Mouse (Mus musculus): ENCODE results near the gene Slc45a3. TPM values are rescaled to one million over a fixed set of nuclear protein-coding genes. Genes with fewer than 3 reads are reported as not detected.

Gene Slc45a3
- polyA plus RNA-seq, 1 experiment from 2014 or later, result 7.5 TPM

- Histone ChIP-seq H3K4me2 (replicated peaks; ENCODE audit: low read depth, low read length) (no peak overlapping the region), H3K36me3 (ENCODE audit: control insufficient read depth, insufficient read depth, low read length) (no peaks in the 10 kb centered on the region), H3K9ac (ENCODE audit: low read depth, low read length) (no peak overlapping the region), H3K4me1 (replicated peaks; ENCODE audit: control insufficient read depth, insufficient read depth, low read length) (peaks cover 37% of the 10 kb centered on the region), H3K4me3 (ENCODE audit: low read depth, low read length) (no peak overlapping the region), H3K9me3 (ENCODE audit: control insufficient read depth, low read length) (no peaks in the 10 kb centered on the region), H3K27ac (ENCODE audit: low read depth, low read length) (no peak overlapping the region), H3K27me3 (ENCODE audit: control insufficient read depth, insufficient read depth, low read length) (no peaks in the 10 kb centered on the region; the same call in 1 of the 2 replicates)
- no peak for DNase-seq (ENCODE audit: low spot score)
- no peak for ATAC-seq (ENCODE audit: low FRiP score)
- 39% methylated on average over 4 of the region's 4 CpGs for WGBS
These were observed 7.1 kb downstream of the Slc45a3 start for GRCm38 (mm10) chr1:131969825-131970224.

- Histone ChIP-seq H3K36me3 (ENCODE audit: control insufficient read depth, insufficient read depth, low read length) (no peaks in the 10 kb centered on the region), H3K4me1 (replicated peaks; ENCODE audit: control insufficient read depth, insufficient read depth, low read length) (peaks cover 37% of the 10 kb centered on the region), H3K9ac (ENCODE audit: low read depth, low read length) (no peak overlapping the region), H3K4me3 (ENCODE audit: low read depth, low read length) (no peak overlapping the region), H3K27ac (ENCODE audit: low read depth, low read length) (peak overlapping the region; percentile 95), H3K9me3 (ENCODE audit: control insufficient read depth, low read length) (no peaks in the 10 kb centered on the region), H3K27me3 (ENCODE audit: control insufficient read depth, insufficient read depth, low read length) (no peaks in the 10 kb centered on the region; the same call in 1 of the 2 replicates), H3K4me2 (replicated peaks; ENCODE audit: low read depth, low read length) (0 out of 2 replicates have a peak overlapping the region, but pooled peaks have one; percentile 11)
- WGBS, result 30% methylated on average over 5 of the region's 5 CpGs
- DNase-seq (ENCODE audit: low spot score), result no peak
- ATAC-seq (ENCODE audit: low FRiP score), result no peak; the same call in 1 of the 2 replicates
These were observed 7.5 kb downstream of the Slc45a3 start for GRCm38 (mm10) chr1:131970322-131970660.

GRCm38 (mm10) chr1:131970661-131971520 lies 8.1 kb downstream of the Slc45a3 start:
- Histone ChIP-seq H3K9ac (ENCODE audit: low read depth, low read length) (peak overlapping the region; percentile 47), H3K27me3 (ENCODE audit: control insufficient read depth, insufficient read depth, low read length) (no peaks in the 10 kb centered on the region; the same call in 1 of the 2 replicates), H3K4me1 (replicated peaks; ENCODE audit: control insufficient read depth, insufficient read depth, low read length) (peaks cover 37% of the 10 kb centered on the region), H3K27ac (ENCODE audit: low read depth, low read length) (peak overlapping the region; percentile 95), H3K4me3 (ENCODE audit: low read depth, low read length) (0 out of 2 replicates have a peak overlapping the region, but pooled peaks have one; percentile 8), H3K9me3 (ENCODE audit: control insufficient read depth, low read length) (no peaks in the 10 kb centered on the region), H3K4me2 (replicated peaks; ENCODE audit: low read depth, low read length) (peak overlapping the region; percentile 20), H3K36me3 (ENCODE audit: control insufficient read depth, insufficient read depth, low read length) (no peaks in the 10 kb centered on the region)
- 4% methylated on average over 16 of the region's 16 CpGs for WGBS
- DNase-seq (ENCODE audit: low spot score) (peak; percentile 80), ATAC-seq (ENCODE audit: low FRiP score) (peak; percentile 87)

GRCm38 (mm10) chr1:131971771-131972497 lies 9.2 kb downstream of the Slc45a3 start:
- 2% methylated on average over 15 of the region's 15 CpGs for WGBS
- H3K27me3 ChIP-seq (ENCODE audit: control insufficient read depth, insufficient read depth, low read length), result no peaks in the 10 kb centered on the region; the same call in 1 of the 2 replicates
- peak overlapping the region; percentile 95 for H3K27ac ChIP-seq (ENCODE audit: low read depth, low read length)
- H3K9me3 ChIP-seq (ENCODE audit: control insufficient read depth, low read length), result no peaks in the 10 kb centered on the region
- H3K4me2 ChIP-seq (replicated peaks; ENCODE audit: low read depth, low read length), result peak overlapping the region; percentile 30
- H3K4me1 ChIP-seq (replicated peaks; ENCODE audit: control insufficient read depth, insufficient read depth, low read length), result peaks cover 37% of the 10 kb centered on the region
- peak; percentile 67 for DNase-seq (ENCODE audit: low spot score)
- H3K36me3 ChIP-seq (ENCODE audit: control insufficient read depth, insufficient read depth, low read length), result no peaks in the 10 kb centered on the region
- H3K4me3 ChIP-seq (ENCODE audit: low read depth, low read length), result no peak overlapping the region
- H3K9ac ChIP-seq (ENCODE audit: low read depth, low read length), result peak overlapping the region; percentile 47
- peak; percentile 81 for ATAC-seq (ENCODE audit: low FRiP score)

GRCm38 (mm10) chr1:131972498-131973334 lies 9.9 kb downstream of the Slc45a3 start:
- no peak overlapping the region for H3K4me3 ChIP-seq (ENCODE audit: low read depth, low read length)
- ATAC-seq (ENCODE audit: low FRiP score) (peak; percentile 1; the same call in 1 of the 2 replicates), DNase-seq (ENCODE audit: low spot score) (peak; percentile 39)
- H3K27ac ChIP-seq (ENCODE audit: low read depth, low read length), result peak overlapping the region; percentile 95
- no peaks in the 10 kb centered on the region for H3K9me3 ChIP-seq (ENCODE audit: control insufficient read depth, low read length)
- H3K9ac ChIP-seq (ENCODE audit: low read depth, low read length), result peak overlapping the region; percentile 47
- WGBS, result 18% methylated on average over 13 of the region's 13 CpGs
- H3K4me2 ChIP-seq (replicated peaks; ENCODE audit: low read depth, low read length), result peak overlapping the region; percentile 30
- no peaks in the 10 kb centered on the region for H3K36me3 ChIP-seq (ENCODE audit: control insufficient read depth, insufficient read depth, low read length)
- no peaks in the 10 kb centered on the region; the same call in 1 of the 2 replicates for H3K27me3 ChIP-seq (ENCODE audit: control insufficient read depth, insufficient read depth, low read length)
- H3K4me1 ChIP-seq (replicated peaks; ENCODE audit: control insufficient read depth, insufficient read depth, low read length), result peaks cover 37% of the 10 kb centered on the region

- Histone ChIP-seq H3K27ac (ENCODE audit: low read depth, low read length) (no peak overlapping the region), H3K27me3 (ENCODE audit: control insufficient read depth, insufficient read depth, low read length) (no peaks in the 10 kb centered on the region; the same call in 1 of the 2 replicates), H3K36me3 (ENCODE audit: control insufficient read depth, insufficient read depth, low read length) (no peaks in the 10 kb centered on the region), H3K4me2 (replicated peaks; ENCODE audit: low read depth, low read length) (no peak overlapping the region), H3K4me1 (replicated peaks; ENCODE audit: control insufficient read depth, insufficient read depth, low read length) (peaks cover 31% of the 10 kb centered on the region), H3K9me3 (ENCODE audit: control insufficient read depth, low read length) (no peaks in the 10 kb centered on the region), H3K4me3 (ENCODE audit: low read depth, low read length) (no peak overlapping the region), H3K9ac (ENCODE audit: low read depth, low read length) (no peak overlapping the region)
- 72% methylated on average over 6 of the region's 6 CpGs for WGBS
- DNase-seq (ENCODE audit: low spot score), result no peak
- no peak for ATAC-seq (ENCODE audit: low FRiP score)
These were observed 11.2 kb downstream of the Slc45a3 start for GRCm38 (mm10) chr1:131973991-131974390.

GRCm38 (mm10) chr1:131976886-131977285 lies 14.1 kb downstream of the Slc45a3 start:
- Histone ChIP-seq H3K27ac (ENCODE audit: low read depth, low read length) (no peak overlapping the region), H3K9ac (ENCODE audit: low read depth, low read length) (no peak overlapping the region), H3K4me1 (replicated peaks; ENCODE audit: control insufficient read depth, insufficient read depth, low read length) (peaks cover 13% of the 10 kb centered on the region), H3K36me3 (ENCODE audit: control insufficient read depth, insufficient read depth, low read length) (no peaks in the 10 kb centered on the region), H3K27me3 (ENCODE audit: control insufficient read depth, insufficient read depth, low read length) (no peaks in the 10 kb centered on the region; the same call in 1 of the 2 replicates), H3K4me2 (replicated peaks; ENCODE audit: low read depth, low read length) (no peak overlapping the region), H3K4me3 (ENCODE audit: low read depth, low read length) (no peak overlapping the region), H3K9me3 (ENCODE audit: control insufficient read depth, low read length) (no peaks in the 10 kb centered on the region)
- ATAC-seq (ENCODE audit: low FRiP score) (no peak), DNase-seq (ENCODE audit: low spot score) (no peak)
- 84% methylated on average over 5 of the region's 5 CpGs for WGBS

- H3K9ac ChIP-seq (ENCODE audit: low read depth, low read length), result no peak overlapping the region
- no peaks in the 10 kb centered on the region for H3K27me3 ChIP-seq (ENCODE audit: control insufficient read depth, insufficient read depth, low read length)
- ATAC-seq (ENCODE audit: low FRiP score), result no peak
- H3K4me1 ChIP-seq (replicated peaks; ENCODE audit: control insufficient read depth, insufficient read depth, low read length), result no peaks in the 10 kb centered on the region
- H3K36me3 ChIP-seq (ENCODE audit: control insufficient read depth, insufficient read depth, low read length), result no peaks in the 10 kb centered on the region
- no peaks in the 10 kb centered on the region for H3K9me3 ChIP-seq (ENCODE audit: control insufficient read depth, low read length)
- no peak overlapping the region for H3K4me2 ChIP-seq (replicated peaks; ENCODE audit: low read depth, low read length)
- DNase-seq (ENCODE audit: low spot score), result no peak
- no peak overlapping the region for H3K4me3 ChIP-seq (ENCODE audit: low read depth, low read length)
- no peak overlapping the region for H3K27ac ChIP-seq (ENCODE audit: low read depth, low read length)
- 29% methylated on average over 2 of the region's 2 CpGs for WGBS
These were observed 17.7 kb downstream of the Slc45a3 start for GRCm38 (mm10) chr1:131980471-131980870.

Data from hindbrain, embryonic 11.5 days (tissue).